Mouse (Mus musculus) kidney, adult 2 months (tissue): ENCODE data around the gene Mtmr14.

Experiments used
- CTCF ChIP-seq: fragments of 200-500 bp; conservative IDR thresholded peaks from 2 replicates; pipeline ENCODE4 v1.5.1; 2011; ENCODE audit warnings: low read depth, mild to moderate bottlenecking, control low read depth, low read length, moderate library complexity, mixed read lengths; ENCODE audit not compliant: insufficient read depth, insufficient read length
- POLR2A ChIP-seq: fragments of 200-500 bp; IDR thresholded peaks from one replicate; pipeline ENCODE4 v1.6.1; 2011; ENCODE audit warnings: low read depth, low read length, control low read depth

DNA sequence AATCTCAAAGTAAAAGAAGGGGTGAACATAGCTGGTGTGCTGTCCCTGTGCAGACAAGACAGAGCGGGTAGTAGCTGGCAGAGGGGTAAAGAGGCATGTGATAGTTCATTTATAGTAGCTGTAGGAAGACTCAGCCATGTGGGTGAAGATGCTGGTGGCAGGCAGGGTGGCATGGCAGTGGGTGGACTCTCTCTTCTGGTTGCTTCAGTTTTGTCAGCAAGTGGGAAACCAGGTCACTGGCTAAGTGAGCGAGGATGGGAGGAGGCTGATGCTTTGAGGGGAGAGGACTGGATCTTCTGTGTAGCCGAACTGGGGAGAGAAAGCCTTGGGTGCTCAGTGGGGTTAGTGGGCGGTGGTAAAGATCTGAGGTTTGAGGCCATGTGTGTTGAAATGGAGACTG, 49.6 kb downstream of the Mtmr14 start:
- TF ChIP-seq POLR2A (no peak), CTCF (no peak)
